Mouse (Mus musculus): ENCODE measurements at regions not wholly inside any gene's neighbourhood (a gene's known extent, or its start where the extent isn't known, plus 50 kb on each side); places are given as distances from the start of the nearest gene placed in this dataset.
"Not testable (repeated sequence)": the region's sequence is repeated elsewhere in the genome, so short reads cannot be mapped to it uniquely, and the experiment has no call there.

DNA sequence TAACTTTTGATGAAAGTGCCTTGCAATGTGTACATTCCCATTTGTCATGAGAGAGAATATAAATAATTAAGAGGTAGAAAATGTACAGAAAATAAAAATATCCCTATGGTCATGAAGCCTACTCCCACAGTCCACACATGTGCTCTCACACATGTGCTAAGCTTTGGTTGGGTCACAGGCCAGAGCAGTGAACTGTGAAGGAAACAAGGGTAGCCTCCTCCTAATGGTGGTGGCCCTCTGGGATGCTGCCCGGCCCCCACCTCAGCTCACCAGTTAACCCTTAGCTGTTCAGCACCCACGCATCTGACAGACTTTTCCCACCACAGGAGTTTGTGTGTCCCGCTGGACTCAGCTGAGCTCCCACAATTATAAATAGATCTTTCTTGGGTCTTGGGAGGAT, 157.6 kb upstream of the Ttc29 start:
- ATAC-seq (replicated peaks; ENCODE audit: insufficient number of reproducible peaks, low FRiP score, low TSS enrichment, poor library complexity, severe bottlenecking), result no peak

DNA sequence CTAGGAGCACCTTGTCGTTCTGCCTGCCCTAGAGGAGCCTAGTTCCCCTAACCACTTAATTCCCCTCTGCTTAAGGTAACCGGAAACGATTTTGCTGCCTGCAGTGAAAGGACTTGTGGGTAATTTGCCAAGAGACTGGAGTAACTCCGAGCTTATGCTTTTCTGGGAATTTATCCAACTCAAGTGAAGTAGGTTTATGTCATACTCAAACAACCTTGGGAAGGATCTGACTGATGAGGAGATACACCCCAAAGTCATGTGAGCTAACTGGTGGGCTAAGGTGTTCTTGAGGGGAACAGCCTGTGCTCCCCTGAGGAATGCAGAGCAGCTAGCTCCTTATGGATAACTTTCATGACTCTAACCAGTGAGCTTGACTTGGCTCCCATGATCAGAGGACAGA, 155.7 kb upstream of the Ttc29 start:
- no peak for ATAC-seq (replicated peaks; ENCODE audit: insufficient number of reproducible peaks, low FRiP score, low TSS enrichment, poor library complexity, severe bottlenecking)

DNA sequence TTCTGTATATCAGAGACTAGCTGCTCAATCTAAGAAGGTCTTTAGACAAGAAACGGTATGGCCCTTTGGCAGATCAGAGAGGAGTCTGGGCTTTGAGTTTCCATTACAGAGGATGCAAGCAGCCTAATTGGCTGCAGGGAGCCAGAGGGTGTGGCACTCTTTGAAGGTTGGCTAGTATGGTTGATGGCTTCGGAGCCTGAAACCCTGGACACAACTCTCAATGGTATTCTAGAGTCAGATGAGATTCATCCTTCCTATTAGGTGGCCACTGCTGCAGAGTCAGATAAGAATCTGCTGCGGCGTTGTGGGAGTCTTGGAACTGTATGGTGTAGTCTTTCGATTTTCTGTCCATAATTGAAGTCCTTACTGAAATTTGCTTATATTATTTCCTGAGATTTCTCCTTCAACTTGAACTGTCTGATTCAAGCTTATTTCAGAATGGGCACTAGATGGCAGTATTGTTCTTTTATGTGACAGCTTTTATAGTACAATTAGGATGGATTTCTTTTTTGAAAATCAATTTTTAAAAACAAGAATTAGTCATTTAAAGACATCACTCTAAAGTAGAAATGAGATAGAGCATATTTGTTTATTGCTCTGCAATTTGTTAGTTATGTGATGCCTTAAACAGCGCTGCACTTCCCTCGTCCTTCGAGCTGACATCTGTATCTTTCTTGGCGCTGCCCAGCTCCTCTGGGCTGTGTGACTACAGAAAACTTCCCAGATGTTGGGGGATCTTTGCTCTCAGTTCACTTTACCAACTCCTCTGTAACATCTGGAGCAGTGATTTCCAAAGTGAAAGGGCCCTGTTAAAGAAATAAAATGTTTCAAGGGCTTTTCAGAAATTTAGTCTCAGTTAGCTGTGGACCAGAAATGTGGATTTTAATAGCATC, 151.0 kb upstream of the Ttc29 start:
- no peak for ATAC-seq (replicated peaks; ENCODE audit: insufficient number of reproducible peaks, low FRiP score, low TSS enrichment, poor library complexity, severe bottlenecking)

DNA sequence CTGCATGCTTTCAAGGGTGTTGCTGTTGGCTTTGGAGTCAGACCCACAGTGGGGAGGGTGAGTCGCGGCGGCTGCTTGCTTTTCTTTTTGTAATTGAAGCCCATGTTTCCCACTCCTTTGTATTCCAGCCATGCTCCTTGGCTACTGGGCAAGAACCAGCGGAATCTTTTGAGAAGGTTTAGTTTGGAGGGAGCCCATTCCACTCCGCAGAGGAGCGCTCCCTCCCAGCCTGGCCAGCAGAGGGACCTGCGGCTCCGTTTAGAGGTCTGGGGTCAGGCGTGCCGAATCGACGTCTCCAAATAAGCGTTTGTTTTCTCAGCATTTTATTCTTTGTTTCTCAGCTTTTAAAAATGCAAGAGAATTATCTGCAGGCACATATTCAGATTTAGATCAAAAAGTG, 149.6 kb upstream of the Ttc29 start:
- no peak for ATAC-seq (replicated peaks; ENCODE audit: insufficient number of reproducible peaks, low FRiP score, low TSS enrichment, poor library complexity, severe bottlenecking)

DNA sequence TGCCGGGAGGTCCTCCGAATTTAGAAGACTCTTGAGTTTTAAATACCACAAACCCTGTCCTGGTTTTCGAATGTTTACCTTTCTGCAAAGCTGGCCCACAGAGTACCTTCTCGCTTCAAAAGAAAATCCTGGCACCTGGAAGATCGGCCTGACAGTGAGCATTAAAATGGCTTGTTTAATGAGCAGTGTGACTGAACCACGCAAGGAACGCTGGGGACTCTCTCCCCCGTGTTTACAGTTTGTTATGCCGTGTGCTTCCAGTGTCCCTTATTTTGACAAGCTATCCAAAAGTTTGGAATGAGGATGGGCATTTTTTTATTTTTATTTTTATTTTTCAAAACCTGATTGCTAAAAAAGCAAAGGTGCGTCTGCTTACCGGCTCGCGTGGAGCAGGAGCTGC, 148.9 kb upstream of the Ttc29 start:
- ATAC-seq (replicated peaks; ENCODE audit: insufficient number of reproducible peaks, low FRiP score, low TSS enrichment, poor library complexity, severe bottlenecking), result no peak

DNA sequence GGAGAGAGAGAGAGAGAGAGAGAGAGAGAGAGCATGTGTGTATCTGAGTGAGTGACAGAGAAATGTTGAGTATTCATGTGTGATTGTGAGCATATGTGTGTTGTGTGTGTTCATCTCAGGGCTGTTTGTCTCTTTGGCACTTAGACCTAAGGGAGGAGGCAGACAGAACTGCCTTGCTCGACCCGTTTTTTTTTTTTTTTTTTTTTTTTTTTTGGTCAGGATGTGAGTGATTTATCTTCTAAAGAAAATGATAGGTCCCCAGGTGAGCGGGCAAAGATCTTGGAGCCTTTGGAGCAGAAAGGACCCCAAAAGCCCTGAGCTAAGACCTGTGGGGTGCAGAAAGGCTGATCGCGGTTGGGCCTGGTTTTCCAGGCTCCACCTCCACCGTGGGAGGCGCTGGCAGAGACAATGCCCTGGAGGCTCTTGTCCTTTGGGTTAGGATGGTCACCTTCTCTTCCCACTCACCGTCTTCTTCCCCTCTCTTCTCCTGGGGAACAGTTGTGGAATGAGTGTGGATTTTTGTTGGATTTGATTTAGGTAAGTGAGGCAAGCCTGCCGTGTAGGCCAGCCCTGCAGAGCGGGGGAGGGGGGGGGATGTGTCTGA, 147.1 kb upstream of the Ttc29 start:
- ATAC-seq (replicated peaks; ENCODE audit: insufficient number of reproducible peaks, low FRiP score, low TSS enrichment, poor library complexity, severe bottlenecking), result no peak

DNA sequence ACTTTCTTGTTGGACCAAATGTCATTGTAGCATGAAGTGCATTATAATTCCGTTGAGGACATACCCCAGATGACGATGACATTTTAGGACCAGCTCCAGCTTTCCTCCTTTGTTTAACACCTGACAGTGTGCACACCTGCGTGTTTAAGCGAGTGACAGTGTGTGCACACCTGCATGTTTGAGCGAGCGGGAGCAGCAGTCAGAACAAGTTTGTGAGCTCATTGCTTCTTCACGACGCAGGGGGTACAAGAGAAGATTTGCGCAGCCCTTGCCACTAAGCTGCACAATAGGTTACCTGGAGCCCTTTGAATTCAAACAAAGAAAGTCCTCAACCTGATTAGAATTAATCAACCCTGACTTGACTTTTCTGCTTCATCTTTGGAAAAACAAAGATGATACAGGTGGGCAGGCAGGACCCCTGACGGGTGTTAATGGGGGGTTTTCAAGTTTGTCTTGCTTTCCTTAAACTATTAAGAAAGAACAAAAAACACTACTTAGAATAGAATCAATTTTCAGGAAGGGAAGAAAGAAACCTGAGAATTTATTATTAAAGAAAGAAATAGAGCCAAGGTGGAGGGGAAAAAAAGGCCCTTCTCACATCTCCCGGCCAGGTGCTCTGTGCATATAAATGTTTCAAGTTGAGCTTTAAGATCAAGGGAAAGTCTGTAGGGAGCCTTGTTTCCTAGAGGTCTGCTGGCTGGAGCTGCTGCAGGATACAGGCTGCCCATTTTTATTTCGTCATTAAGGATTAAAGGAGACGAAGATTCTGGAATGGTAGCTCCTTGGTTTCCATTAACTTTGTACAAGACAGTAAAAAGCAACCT, 144.8 kb upstream of the Ttc29 start:
- ATAC-seq (replicated peaks; ENCODE audit: insufficient number of reproducible peaks, low FRiP score, low TSS enrichment, poor library complexity, severe bottlenecking), result no peak

DNA sequence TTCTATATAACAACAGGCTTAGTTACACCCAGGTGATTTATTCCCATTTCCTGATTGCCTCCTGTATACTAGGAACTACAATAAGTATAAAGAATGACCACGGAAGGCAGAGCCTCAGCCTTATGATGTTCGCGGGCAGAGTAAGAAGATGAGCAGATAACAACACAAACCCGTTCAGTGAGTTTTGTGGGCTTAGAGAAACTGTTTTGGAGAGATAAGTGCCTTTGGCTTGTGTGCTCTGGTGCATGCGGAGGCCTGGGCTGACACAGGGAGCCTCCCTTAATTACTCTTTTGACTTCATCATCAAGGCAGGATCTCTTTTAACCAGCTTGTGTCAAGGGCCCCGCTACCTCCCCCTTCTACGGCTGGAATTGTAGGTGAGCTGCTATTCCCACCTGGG, 139.3 kb upstream of the Ttc29 start:
- ATAC-seq (replicated peaks; ENCODE audit: insufficient number of reproducible peaks, low FRiP score, low TSS enrichment, poor library complexity, severe bottlenecking), result no peak

DNA sequence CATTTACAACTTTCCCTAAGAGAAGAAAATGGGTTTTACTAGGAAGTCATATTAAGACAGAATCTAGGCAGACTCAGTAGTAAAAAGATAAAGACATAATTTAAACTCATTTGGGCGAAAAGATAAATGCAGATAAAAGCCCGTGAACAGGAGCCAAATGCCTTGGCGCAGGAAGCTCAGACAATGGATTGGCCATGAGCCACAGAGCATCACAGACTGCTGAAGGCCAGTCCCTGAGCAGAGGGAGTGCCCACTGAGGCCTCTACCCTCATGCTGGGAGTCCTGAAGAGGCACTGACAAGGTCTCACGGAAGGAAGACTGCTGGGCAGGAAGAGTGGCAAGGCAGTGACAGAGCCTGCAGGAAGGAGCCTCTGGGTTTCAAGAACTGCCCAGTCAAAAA, 136.0 kb upstream of the Ttc29 start:
- ATAC-seq (replicated peaks; ENCODE audit: insufficient number of reproducible peaks, low FRiP score, low TSS enrichment, poor library complexity, severe bottlenecking), result no peak

DNA sequence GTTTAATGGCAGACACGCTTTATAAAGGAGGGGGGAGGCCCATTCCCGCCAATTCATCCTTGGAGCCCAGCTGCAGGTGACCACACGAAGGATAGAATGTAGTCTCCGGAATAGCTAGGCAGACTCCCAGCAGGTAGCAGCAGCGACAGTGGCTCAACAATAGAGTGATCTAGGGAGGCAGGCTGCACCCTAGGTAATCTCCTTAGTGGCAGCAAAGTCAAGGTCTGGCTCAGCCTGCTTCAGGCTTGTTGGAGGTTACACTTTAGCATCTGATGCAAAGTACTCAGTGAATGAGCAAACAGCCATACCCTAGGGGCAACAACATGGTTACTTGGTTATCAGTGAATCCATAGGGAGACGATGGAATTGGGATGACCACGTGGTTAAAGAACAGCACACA, 131.7 kb upstream of the Ttc29 start:
- ATAC-seq (replicated peaks; ENCODE audit: insufficient number of reproducible peaks, low FRiP score, low TSS enrichment, poor library complexity, severe bottlenecking), result not testable (repeated sequence)

DNA sequence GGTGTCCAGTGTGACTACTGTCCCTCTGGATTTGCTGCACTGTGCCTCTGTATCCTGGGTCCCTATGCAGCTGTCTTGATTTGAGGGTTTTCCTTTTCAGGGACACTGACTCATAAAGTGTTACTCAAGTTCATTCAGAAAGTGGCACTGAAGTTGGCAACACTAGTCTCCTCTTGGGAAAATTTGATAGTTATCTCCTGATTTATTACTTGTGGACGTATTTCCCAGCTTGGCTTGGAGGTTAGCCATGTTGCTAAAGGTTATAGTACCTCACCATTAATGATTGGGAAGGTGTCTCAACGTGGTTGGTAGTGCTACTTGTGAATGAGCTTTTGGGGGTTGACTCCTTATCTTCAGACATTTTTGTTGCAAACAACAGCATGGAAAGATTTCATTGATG, 130.1 kb upstream of the Ttc29 start:
- no peak for ATAC-seq (replicated peaks; ENCODE audit: insufficient number of reproducible peaks, low FRiP score, low TSS enrichment, poor library complexity, severe bottlenecking)

DNA sequence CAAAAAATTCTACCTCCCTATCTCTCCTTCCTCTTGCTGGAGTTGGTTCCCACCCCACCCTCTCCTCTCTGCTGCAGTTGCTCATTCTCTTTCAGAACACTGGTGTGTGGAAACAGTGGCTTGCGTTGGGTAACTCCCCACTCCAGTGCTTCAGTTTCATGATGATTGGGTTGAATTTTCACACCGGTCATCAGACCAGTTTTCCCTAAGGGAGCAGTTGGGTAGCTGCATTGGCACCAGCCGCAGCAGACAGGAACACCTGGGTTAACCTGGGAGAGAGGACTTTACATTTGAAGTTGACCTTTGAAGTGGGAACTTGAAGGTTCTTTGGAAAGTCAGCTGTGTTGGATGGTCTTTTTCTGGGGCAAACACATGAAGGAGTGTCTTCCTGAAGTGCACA, 126.7 kb upstream of the Ttc29 start:
- no peak for ATAC-seq (replicated peaks; ENCODE audit: insufficient number of reproducible peaks, low FRiP score, low TSS enrichment, poor library complexity, severe bottlenecking)

DNA sequence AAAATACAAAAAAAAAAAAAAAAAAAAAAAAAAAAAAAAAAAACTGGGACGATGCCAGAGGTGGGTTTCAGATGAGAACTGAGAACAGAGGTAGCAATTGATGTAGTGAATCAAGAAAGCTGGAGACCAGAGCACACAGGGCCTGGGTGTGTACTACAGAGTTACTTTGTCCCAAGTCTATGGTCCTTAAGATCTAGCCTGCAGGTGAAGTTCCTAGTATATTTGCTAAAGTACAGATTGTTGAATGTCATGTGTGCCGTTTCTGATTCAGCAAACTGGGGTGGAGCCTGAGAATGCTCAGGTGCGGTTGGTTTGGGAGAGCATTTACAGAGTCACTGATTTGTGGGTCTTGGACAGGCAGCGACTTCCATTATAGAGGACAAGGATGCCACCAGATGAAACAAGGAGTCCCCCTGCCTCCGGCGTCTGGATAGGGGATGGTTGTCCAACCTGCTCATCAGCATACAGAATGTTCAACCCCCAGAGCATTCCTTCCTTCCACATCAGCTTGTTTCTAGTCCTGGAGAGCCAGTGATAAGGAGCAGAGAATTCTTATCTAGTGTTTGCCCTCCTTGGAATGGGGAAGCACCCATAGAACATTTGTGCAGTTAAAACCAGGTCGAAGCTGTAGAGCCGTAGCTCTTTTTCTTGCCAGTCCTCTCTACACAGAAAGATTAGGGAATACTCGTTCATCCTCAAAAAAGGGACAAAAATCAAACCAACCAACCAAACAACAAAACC, 122.5 kb upstream of the Ttc29 start:
- ATAC-seq (replicated peaks; ENCODE audit: insufficient number of reproducible peaks, low FRiP score, low TSS enrichment, poor library complexity, severe bottlenecking), result no peak

DNA sequence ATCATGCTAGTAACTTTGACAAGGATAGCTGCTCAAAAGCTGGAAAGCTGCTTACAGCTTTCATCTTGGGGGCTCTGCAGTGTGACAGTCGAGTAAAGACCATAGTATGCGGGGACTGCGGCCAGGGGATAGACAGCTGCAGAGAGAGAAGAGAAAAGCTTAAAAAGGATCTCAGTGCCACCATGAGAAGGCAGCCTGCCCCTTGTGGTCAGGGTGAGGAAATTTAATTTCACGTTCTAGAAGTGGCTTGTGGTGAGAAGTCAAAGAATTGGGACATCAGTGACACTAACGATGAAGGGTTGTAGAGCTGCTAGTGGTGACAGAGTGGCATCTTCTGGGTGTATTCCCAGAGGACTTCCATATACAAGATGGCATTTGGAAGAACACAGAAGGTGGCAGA, 116.7 kb upstream of the Ttc29 start:
- ATAC-seq (replicated peaks; ENCODE audit: insufficient number of reproducible peaks, low FRiP score, low TSS enrichment, poor library complexity, severe bottlenecking), result no peak

DNA sequence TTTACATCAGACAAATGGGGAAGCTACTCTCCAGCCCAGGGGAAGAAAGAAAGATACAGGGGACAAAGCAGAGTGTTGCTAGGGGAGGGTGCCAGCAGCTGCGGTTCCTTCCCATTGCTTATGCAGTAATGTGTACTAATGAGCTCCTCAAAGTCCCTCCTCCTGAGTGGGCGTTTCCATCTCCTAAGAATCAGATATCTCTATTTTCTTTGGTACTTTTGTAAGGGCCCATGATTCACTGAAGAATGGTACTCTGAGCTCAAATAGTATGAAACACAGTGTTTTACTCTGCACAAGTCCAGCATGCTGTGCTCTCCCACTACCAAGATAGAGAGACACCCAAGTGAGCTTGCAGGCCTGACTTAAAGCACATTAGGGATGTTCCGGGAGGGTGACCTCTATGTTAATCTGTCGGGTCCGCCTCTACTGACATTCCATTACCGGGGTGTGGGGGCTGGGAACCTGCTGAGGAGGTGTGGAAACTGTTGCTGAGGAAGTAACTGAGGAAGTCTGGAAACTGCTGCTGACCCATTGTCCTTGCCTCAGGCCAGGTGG, 114.8 kb upstream of the Ttc29 start:
- ATAC-seq (replicated peaks; ENCODE audit: insufficient number of reproducible peaks, low FRiP score, low TSS enrichment, poor library complexity, severe bottlenecking), result no peak

DNA sequence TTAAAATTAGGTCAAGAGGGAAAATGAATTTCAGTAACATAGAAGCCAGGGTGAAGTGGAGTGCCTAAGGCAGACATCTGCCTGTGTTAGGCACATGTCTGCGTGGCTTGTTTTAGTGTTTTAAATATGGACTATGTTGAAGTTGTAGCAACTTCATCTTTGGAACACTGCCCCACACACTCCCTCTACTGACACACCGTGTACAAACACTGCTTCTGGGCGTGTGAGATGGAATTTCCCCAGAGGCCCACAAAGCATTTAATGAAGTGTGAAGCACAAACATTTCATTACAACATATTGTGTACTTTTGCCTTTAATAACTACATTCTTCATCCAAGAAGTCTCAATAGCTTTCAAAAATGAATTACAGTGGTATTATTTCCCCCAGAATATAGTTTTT, 114.0 kb upstream of the Ttc29 start:
- ATAC-seq (replicated peaks; ENCODE audit: insufficient number of reproducible peaks, low FRiP score, low TSS enrichment, poor library complexity, severe bottlenecking), result no peak

DNA sequence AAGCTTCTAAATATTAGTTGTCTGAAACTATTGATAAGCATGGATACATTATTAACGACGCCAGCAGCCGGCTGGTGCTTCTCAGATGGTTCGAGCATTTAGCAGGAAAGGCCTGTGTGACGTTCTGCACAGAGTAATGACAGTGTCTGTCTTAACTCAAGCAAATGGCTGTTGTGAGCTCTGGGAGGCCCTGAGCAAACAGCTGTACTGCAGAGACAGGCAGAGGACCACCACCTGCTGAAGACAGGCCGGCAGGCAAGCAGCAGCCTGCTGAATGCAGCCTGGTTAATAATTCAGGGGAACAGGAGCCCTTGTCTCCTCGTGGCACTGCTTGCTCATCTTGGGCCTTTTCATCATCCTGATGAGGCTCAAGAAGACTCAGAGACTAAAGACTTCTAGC, 105.8 kb upstream of the Ttc29 start:
- ATAC-seq (replicated peaks; ENCODE audit: insufficient number of reproducible peaks, low FRiP score, low TSS enrichment, poor library complexity, severe bottlenecking), result no peak

DNA sequence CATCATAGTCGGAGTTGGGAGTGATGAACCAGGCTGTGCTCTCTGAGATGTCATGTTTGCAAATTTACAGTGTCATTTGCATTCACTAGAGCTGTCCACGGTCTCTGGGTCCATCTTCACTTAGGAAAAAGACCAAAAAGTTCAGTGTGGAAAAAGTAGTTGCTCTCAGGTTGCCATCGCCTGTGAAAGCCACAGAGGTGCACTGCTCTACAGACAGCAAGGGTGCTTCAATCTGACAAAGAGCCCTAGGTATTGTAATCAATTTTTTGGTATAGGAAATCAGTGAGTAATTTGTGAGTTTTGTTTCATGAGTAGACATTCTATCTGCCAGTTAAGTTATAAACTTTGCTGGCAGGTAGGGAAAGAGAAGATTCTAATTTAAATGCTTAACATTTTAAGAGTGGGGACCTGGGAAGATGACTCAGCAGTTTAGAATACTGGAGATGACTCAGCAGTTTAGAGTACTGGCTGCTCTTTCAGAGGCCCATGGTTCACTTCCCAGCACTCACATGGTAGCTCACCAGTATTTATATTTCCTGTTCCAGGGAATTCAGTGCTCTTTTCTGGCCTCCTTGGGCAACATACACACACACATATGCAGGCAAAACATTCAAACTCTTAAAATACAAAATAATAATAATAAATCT, 103.0 kb upstream of the Ttc29 start:
- no peak for ATAC-seq (replicated peaks; ENCODE audit: insufficient number of reproducible peaks, low FRiP score, low TSS enrichment, poor library complexity, severe bottlenecking)
